Mouse (Mus musculus): ENCODE data around the gene Vsx1. TPM values are rescaled to one million over a fixed set of nuclear protein-coding genes. Genes with fewer than 3 reads are reported as not detected.

Vsx1 gene
- not detected for total RNA-seq (2021)
- long read RNA-seq, experiment 1 = 0 reads
- long read RNA-seq, experiment 2, partial matches to known transcripts = 0 of 1 reads
- long read RNA-seq, experiment 2, other reads (novel, unspliced or antisense) = 0 of 1 reads

GRCm38 (mm10) chr2:150689223-150689800 lies at the start of gene Vsx1:
Gene Vsx1 (minus strand): TSS chr2:150689360.
- DNase-seq = no peak
- intact Hi-C loops (cut with DNase I) = no loop called here

- intact Hi-C loops (cut with DNase I) = no loop called here
- DNase-seq = no peak
These were observed 48.7 kb upstream of the Vsx1 start for GRCm38 (mm10) chr2:150737881-150738280.

DNA sequence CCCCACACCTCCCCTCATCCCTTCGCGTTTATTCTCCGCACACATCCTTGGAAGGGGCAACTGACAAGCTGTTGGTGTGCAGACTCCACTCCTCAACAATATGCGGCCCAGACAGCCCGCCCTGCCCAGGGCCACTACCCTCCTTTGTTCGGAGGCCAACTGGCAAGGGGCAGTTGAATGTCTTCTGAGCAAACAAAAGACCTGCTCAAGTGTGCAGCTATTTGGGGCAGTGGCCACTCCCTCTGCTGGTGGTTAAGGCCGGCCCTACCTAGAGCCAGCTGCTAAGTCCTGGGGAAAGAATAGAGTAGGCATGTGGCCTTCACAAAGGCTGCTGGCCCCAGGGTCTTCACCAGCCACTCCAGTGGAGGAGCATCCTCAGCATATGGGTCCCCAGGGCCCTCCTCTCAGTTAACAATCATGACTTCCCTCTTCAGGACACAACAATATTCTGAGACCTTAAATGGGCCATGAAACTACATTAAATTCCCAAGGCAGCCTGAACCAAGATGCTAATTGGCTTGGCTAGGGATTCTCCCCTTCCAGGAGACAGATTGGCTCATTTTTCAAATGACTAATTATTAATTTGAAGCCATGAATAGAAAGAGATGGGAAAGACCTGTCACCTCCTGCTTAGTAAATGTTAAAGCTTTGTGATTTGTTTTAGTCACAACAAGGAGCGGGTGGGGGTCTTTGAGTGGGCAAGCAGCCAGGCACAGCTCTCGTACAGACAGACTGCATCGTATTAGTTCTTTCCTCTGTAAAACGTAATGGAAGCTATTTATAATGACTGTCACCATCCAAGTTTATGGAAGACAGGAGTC lies 46.8 kb upstream of the Vsx1 start:
- intact Hi-C loops (cut with DNase I) = no loop called here
- no peak for DNase-seq

GRCm38 (mm10) chr2:150712167-150712674 lies 23.1 kb upstream of the Vsx1 start:
- intact Hi-C loops (cut with DNase I) = no loop called here

DNA sequence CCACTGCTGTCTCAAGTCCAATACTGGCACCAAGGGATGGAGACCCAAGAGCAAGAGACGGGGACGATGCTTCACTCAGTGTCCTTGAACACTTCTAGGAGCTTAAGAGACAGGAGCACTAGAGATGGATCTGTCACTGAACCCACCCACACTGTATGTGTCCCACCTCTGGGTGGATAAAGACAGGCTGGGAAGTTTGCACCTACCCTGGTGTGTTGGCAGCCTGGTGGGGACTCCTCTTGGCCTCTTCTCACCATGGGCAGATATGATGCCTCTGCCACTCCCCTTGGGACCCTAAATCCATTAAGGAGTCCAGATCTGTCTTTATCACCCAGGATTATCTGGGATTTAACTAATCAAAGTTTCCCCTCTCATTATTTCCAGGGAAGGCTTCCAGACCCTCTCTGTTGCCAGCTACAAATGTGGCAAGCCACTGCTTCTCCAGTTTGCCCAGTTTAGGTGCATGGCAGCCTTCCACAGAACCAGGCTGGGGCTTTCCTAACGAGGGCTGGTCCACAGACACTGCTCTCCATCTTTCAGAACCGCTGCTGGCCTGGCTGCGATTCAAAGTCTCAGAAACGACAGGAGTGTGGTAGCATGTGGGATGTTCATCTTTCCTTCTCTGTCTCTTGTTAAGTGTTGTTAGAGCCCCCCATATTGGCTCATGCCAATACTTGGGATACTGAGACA lies 2.5 kb upstream of the Vsx1 start:
- no peak for DNase-seq
- intact Hi-C loops (cut with DNase I) = no loop called here

More at GRCm38 (mm10) chr2:150712167-150712674, 23.1 kb upstream of the Vsx1 start:
- DNase-seq = no peak

DNA sequence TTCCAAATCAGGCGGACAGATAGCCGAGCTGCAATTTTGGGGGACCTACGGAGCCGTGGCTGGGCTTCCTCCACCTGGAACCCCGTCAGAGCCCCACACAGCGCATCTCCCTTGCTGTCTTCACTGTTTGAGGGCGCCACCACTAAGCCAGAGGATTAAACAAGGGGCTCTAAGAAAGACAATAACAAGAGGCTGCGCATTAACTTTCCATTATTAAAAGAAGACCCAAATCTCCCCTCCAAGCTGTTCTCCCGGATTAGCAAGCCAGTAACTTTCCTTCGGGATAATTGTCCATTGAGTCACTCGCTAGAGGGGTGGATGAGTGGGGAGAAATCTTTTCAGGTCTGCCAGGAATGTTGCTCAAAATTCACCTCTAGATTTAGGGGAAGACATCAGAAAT lies 1.1 kb upstream of the Vsx1 start:
- intact Hi-C loops (cut with DNase I) = no loop called here
- DNase-seq = no peak

GRCm38 (mm10) chr2:150688541-150689186 lies 496 bp downstream of the Vsx1 start:
- peak; percentile 61 to 67 for DNase-seq
- intact Hi-C loops (cut with DNase I) = no loop called here

- no peak for DNase-seq
- intact Hi-C loops (cut with DNase I) = no loop called here
These were observed 1.2 kb downstream of the Vsx1 start for GRCm38 (mm10) chr2:150687871-150688540.

- intact Hi-C loops (cut with DNase I) = no loop called here
- DNase-seq = no peak
These were observed 3.8 kb downstream of the Vsx1 start for GRCm38 (mm10) chr2:150685389-150685788.

GRCm38 (mm10) chr2:150684451-150684850 lies 4.7 kb downstream of the Vsx1 start:
- DNase-seq = no peak
- intact Hi-C loops (cut with DNase I) = no loop called here

DNA sequence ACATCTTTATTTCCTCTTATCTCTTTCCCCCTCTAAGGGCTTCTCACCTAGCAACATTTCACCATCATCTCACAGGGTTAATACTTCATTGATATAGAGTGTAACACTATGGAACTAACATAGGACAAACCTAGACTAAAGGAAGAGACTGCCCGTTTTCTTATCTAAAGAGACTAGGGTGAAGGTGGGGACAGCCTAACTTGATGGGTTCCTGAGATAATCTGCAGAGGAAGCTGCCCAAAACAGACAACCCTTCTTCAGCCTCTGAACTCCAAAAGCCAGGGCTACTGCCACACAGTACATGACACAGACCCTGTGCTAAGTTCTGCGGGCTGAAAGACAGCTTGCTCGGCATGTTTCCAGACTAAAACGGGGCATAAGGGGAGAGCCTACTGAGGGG lies 7.6 kb downstream of the Vsx1 start:
- intact Hi-C loops (cut with DNase I) = no loop called here
- no peak for DNase-seq

- intact Hi-C loops (cut with DNase I) = loop anchor here (2.0 to 5.0 kb wide), 4 partner anchors 70 to 322 kb away; partner anchors contain the start of genes Abhd12 and Entpd6
- DNase-seq = peak; percentile 82 to 85
These were observed 10.8 kb downstream of the Vsx1 start for GRCm38 (mm10) chr2:150678392-150678791.

- intact Hi-C loops (cut with DNase I) = loop anchor here (5.0 kb wide), 2 partner anchors 117 to 227 kb away; partner anchors contain the start of gene Abhd12
- DNase-seq = no peak
These were observed 13.6 kb downstream of the Vsx1 start for GRCm38 (mm10) chr2:150675525-150675924.

- peak; percentile 71 to 79 for DNase-seq
- intact Hi-C loops (cut with DNase I) = loop anchor here (1.0 to 5.0 kb wide), 3 partner anchors 65 to 227 kb away; partner anchors contain the start of gene Abhd12
These were observed 14.3 kb downstream of the Vsx1 start for GRCm38 (mm10) chr2:150674900-150675299.

DNA sequence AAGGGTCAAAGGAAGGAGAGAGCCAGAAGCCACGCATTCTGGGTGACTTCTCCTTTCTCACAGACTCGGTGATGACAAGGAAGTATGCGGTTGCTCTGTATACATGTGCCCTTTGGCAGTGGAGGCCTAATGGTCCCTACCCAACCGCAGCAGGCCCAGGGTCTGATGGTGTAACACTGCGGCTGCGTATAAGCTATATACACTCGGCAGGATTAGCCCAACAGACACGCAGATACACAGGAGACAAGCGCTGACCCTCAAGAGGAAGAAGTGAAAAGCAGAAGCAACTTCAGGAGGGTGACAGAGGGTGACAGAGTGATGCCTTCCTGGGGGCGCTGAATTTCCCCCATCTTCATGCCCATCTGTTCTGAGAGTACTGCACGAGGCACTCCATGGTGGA lies 15.2 kb downstream of the Vsx1 start:
- DNase-seq = no peak
- intact Hi-C loops (cut with DNase I) = loop anchor here (1.0 kb wide), 1 partner anchor 64 kb away; no protein-coding TSS in a partner anchor

DNA sequence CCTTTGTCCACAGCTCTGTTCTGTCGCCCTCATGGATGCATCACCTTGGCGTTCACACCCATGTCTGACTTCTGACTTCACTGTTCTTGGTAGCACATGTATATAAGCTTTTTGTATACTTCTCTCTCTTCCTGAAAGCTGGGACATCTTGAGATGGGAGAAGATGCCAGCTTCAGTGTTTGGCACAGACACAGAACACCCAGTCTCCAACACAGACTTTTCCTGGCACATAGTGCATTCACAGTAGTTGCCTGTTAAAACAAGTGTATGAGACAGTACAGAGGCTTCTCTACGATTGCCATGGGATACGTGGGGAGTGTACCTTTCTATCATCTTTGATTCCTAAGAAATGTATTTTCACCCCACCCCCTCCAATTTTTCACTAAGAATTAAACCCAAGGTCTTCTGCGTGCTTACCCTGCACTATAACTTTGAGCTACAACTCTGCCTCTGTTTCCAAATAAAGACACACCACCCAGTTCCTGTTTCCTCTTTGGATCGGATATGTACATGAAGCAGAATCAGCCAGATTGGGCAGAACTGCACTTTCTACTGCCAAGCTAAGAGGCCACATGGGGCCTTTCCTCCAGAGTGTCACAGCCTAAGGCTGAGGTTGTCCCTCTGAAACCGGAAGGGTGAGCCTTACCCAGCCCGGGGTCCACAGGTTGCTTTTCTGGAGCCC lies 17.4 kb downstream of the Vsx1 start:
- intact Hi-C loops (cut with DNase I) = no loop called here

GRCm38 (mm10) chr2:150670926-150671325 lies 18.2 kb downstream of the Vsx1 start:
- DNase-seq = no peak

More for the DNA sequence above, 17.4 kb downstream of the Vsx1 start:
- no peak for DNase-seq

DNA sequence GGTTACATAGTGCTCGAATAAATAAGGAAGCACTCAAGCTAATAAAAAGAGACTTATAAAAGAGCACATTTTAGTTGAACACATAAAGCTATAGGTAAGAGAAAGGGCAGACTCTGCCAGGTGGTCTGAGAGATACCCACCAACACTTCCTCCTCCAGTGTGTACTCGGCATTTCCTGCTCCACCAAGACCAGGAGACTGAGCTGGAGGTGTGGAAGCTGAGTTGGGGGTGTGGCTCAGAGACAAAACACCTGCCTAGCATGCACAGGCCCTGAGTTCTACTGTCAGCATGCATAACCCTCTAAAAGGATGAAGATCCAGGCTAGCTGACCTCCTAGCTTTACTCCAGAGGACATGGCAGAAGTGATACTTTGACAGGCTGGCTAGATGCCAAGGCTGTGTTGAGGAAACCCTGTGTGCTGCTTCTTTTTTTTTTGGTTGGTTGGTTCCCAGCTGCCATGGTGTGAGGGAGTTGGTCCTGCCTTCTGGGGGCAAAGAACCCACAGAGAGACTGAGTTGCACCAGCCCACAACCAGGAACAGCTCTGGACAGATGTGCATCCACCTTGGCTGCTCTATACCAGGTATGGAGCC lies 19.6 kb downstream of the Vsx1 start:
- peak; percentile 25 to 30 for DNase-seq
- intact Hi-C loops (cut with DNase I) = loop anchor here (5.0 kb wide), 2 partner anchors 107 to 532 kb away; partner anchors contain the start of gene Zfp120

More at GRCm38 (mm10) chr2:150670926-150671325, 18.2 kb downstream of the Vsx1 start:
- intact Hi-C loops (cut with DNase I) = no loop called here
